Mouse (Mus musculus): ENCODE results near the gene Acad10. TPM values are rescaled to one million over a fixed set of nuclear protein-coding genes. Genes with fewer than 3 reads are reported as not detected.
"Not testable (repeated sequence)": the region's sequence is repeated elsewhere in the genome, so short reads cannot be mapped to it uniquely, and the experiment has no call there.

The Acad10 gene
- polyA plus RNA-seq, 1 experiment from 2014 or later = 3.5 TPM

DNA sequence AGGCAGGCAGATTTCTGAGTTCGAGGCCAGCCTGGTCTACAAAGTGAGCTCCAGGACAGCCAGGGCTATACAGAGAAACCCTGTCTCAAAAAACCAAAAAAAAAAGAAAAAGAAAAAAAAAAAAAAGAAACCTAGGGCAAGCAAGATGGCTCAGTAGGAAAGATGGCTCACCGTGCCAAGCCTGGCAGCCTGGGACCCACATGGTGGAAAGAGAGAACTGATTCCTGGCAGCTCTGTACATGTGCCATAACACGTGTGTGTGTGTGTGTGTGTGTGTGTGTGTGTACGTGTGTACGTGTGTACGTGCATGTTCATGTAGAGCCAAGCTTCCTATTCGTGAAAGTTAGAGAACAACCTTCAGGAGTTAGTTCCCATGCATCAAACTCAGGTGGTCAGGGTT, 31.1 kb upstream of the Acad10 start:
- not testable (repeated sequence) for H3K27me3 ChIP-seq (ENCODE audit: control insufficient read depth, insufficient read depth, low read length); H3K9ac ChIP-seq (ENCODE audit: low read length); H3K9me3 ChIP-seq (replicated peaks; ENCODE audit: control insufficient read depth, low read length); ATAC-seq (ENCODE audit: insufficient read depth, low FRiP score); H3K36me3 ChIP-seq (ENCODE audit: control insufficient read depth, insufficient read depth, low read length); H3K4me3 ChIP-seq (replicated peaks; ENCODE audit: low read length); H3K4me2 ChIP-seq (ENCODE audit: low read depth, low read length); H3K27ac ChIP-seq (ENCODE audit: low read length)
- peaks cover 10% of the 10 kb centered on the region for H3K4me1 ChIP-seq (ENCODE audit: control insufficient read depth, insufficient read depth, low read length)
- 86% methylated on average over 7 of the region's 7 CpGs for WGBS

DNA sequence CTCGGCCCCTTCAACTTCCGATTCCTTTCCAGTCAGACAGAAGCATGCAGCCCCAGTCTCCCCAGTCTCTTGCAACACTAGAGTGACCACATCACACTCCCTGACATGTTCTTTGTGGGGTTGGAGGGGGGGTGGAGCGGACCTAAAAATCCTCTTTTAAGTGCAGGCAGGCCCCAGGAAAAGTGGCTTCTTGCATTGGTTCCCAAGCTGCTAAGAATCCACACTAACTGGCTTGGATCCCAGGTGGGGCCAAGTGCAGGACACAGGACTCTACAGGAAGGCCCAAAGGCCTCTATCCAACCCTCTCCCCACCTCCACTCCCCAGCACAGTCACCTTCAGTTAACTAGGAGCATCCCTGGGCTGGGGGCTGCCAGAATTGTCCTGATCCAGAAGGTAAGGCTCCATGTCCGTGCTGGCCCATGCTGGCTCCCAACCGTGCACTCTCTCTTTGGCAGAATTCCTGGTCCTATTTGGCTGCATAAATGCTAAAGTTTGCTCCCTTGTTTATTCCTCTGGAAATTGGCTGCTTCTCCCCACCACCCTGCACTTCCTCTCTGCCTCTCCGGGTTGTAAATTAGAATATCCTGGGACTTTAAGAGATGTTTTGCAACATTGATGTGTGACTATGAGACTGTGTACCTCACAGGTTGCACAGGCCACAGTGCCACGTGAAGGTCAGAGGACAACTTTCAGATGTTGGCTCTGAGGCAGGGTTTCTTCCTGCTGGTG, 30.3 kb upstream of the Acad10 start:
- Histone ChIP-seq H3K27ac (ENCODE audit: low read length) (peak overlapping the region; percentile 68), H3K4me1 (ENCODE audit: control insufficient read depth, insufficient read depth, low read length) (peaks cover 10% of the 10 kb centered on the region), H3K36me3 (ENCODE audit: control insufficient read depth, insufficient read depth, low read length) (no peaks in the 10 kb centered on the region), H3K27me3 (ENCODE audit: control insufficient read depth, insufficient read depth, low read length) (no peaks in the 10 kb centered on the region), H3K4me3 (replicated peaks; ENCODE audit: low read length) (no peak overlapping the region), H3K9ac (ENCODE audit: low read length) (no peak overlapping the region), H3K4me2 (ENCODE audit: low read depth, low read length) (0 out of 2 replicates have a peak overlapping the region, but pooled peaks have one; percentile 11), H3K9me3 (replicated peaks; ENCODE audit: control insufficient read depth, low read length) (no peaks in the 10 kb centered on the region)
- 63% methylated on average over 7 of the region's 7 CpGs for WGBS
- no peak for ATAC-seq (ENCODE audit: insufficient read depth, low FRiP score)

DNA sequence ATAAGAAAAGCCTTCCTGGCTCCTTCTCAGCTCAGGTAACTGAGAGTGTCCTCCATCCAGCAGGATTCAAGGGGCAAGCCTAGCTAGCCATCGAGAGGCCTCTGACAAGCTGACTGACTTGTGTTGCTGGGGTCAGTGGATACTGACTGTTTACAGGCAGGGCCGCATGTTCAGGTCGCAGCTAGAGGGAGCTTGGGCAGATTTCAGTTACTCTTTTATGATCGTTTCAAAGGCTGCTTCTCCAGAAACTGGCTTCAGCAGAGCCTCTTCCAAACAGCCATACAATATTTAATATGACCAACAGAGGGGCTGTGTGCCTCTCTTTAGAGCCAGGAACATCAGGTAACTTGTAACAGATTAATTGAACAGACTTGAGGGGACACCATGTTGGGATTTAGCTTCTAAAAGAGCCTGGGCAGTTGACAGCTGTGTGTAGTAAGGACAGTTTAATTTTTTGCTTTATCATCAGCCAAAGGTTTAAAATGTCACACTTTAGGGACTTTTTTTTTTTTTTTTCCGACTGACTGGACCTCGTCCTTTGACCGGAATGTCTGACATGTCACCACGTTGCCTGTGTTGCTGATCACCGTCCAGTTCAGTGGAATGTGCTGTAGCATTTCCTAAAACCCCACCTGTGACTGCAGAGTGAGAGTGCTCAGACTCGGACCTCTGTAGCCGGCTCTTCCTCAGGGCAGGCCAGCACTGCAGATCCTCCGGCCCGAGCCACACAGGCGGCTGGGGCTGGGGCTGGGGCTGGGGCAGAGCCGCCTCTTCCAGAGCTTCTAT, 26.0 kb upstream of the Acad10 start:
- Histone ChIP-seq H3K9ac (ENCODE audit: low read length) (no peak overlapping the region), H3K4me3 (replicated peaks; ENCODE audit: low read length) (no peak overlapping the region), H3K4me1 (ENCODE audit: control insufficient read depth, insufficient read depth, low read length) (peaks cover 10% of the 10 kb centered on the region), H3K4me2 (ENCODE audit: low read depth, low read length) (no peak overlapping the region), H3K27me3 (ENCODE audit: control insufficient read depth, insufficient read depth, low read length) (no peaks in the 10 kb centered on the region), H3K9me3 (replicated peaks; ENCODE audit: control insufficient read depth, low read length) (no peaks in the 10 kb centered on the region), H3K36me3 (ENCODE audit: control insufficient read depth, insufficient read depth, low read length) (peaks cover 12% of the 10 kb centered on the region; the same call in 1 of the 2 replicates), H3K27ac (ENCODE audit: low read length) (no peak overlapping the region)
- no peak for ATAC-seq (ENCODE audit: insufficient read depth, low FRiP score)
- WGBS = 71% methylated on average over 15 of the region's 15 CpGs

DNA sequence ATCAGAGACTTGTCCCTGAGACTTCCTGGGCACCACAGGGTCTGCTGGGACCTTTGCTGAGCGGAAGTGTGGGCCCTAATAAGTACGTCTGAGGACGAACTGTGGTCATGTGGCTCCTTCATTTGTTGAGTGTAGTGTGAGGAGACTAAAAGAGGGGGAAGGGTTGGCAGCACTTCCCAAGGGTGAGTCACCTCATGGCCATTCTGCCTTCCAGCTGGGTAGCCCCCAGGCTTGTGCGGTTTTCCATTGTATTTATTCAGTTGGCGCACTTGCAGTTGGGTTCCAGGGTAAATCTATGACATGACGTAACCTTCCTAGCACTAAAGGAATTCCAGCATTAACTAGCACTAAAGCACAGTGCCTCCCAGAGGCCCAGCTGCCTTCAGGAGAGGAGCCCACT, 25.2 kb upstream of the Acad10 start:
- no peak for ATAC-seq (ENCODE audit: insufficient read depth, low FRiP score)
- peaks cover 4% of the 10 kb centered on the region for H3K4me1 ChIP-seq (ENCODE audit: control insufficient read depth, insufficient read depth, low read length)
- no peaks in the 10 kb centered on the region for H3K27me3 ChIP-seq (ENCODE audit: control insufficient read depth, insufficient read depth, low read length)
- no peak overlapping the region for H3K27ac ChIP-seq (ENCODE audit: low read length)
- H3K4me3 ChIP-seq (replicated peaks; ENCODE audit: low read length) = no peak overlapping the region
- peaks cover 16% of the 10 kb centered on the region; the same call in 1 of the 2 replicates for H3K36me3 ChIP-seq (ENCODE audit: control insufficient read depth, insufficient read depth, low read length)
- H3K9me3 ChIP-seq (replicated peaks; ENCODE audit: control insufficient read depth, low read length) = no peaks in the 10 kb centered on the region
- WGBS = 84% methylated on average over 6 of the region's 6 CpGs
- no peak overlapping the region for H3K4me2 ChIP-seq (ENCODE audit: low read depth, low read length)
- H3K9ac ChIP-seq (ENCODE audit: low read length) = no peak overlapping the region

DNA sequence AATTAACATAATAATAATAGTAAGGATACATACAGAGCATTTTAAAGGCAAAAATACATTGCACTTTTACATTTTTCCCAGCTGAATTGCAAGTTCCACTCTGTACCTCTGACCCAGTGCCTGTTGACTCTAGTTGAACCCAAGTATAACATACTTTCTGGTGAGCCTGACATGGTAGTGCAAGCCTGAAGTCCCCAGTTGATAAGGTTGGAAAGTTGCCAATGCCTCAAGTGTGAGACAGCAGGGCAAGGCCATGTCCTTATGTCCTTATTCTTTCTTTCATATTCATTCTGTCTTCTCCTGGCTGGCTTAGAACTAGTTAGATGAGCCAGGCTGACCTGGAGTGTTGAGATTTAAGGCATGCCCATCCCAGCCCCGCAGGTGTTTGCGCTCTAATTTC, 21.9 kb upstream of the Acad10 start:
- Histone ChIP-seq H3K4me2 (ENCODE audit: low read depth, low read length) (no peak overlapping the region), H3K9me3 (replicated peaks; ENCODE audit: control insufficient read depth, low read length) (no peaks in the 10 kb centered on the region), H3K27ac (ENCODE audit: low read length) (no peak overlapping the region), H3K9ac (ENCODE audit: low read length) (no peak overlapping the region), H3K36me3 (ENCODE audit: control insufficient read depth, insufficient read depth, low read length) (peaks cover 27% of the 10 kb centered on the region), H3K4me1 (ENCODE audit: control insufficient read depth, insufficient read depth, low read length) (no peaks in the 10 kb centered on the region), H3K27me3 (ENCODE audit: control insufficient read depth, insufficient read depth, low read length) (no peaks in the 10 kb centered on the region), H3K4me3 (replicated peaks; ENCODE audit: low read length) (no peak overlapping the region)
- no peak for ATAC-seq (ENCODE audit: insufficient read depth, low FRiP score)
- WGBS = 99% methylated on average over 2 of the region's 2 CpGs

DNA sequence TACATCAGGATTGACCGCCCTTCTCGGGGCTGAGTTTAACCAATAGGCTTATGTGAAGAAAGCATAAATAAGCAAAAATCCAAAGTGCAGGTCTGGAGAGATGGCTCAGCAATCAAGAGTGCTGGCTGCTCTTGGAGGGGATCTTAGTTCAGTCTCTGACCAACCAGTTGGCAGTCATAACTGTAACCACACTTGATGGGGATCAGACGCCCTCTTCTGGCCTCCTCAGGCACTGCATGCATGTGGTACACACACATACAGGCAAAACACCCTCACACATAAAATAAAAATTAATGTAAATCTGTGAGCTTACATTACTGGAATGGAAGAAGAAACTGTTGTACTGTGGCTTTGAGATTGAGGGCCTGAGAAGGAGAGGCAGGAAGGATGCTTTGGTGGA, 10.1 kb upstream of the Acad10 start:
- Histone ChIP-seq H3K27ac (ENCODE audit: low read length) (no peak overlapping the region), H3K9me3 (replicated peaks; ENCODE audit: control insufficient read depth, low read length) (no peaks in the 10 kb centered on the region), H3K4me1 (ENCODE audit: control insufficient read depth, insufficient read depth, low read length) (no peaks in the 10 kb centered on the region), H3K4me2 (ENCODE audit: low read depth, low read length) (no peak overlapping the region), H3K9ac (ENCODE audit: low read length) (no peak overlapping the region), H3K27me3 (ENCODE audit: control insufficient read depth, insufficient read depth, low read length) (no peaks in the 10 kb centered on the region), H3K4me3 (replicated peaks; ENCODE audit: low read length) (no peak overlapping the region), H3K36me3 (ENCODE audit: control insufficient read depth, insufficient read depth, low read length) (peaks cover 5% of the 10 kb centered on the region; the same call in 1 of the 2 replicates)
- no peak for ATAC-seq (ENCODE audit: insufficient read depth, low FRiP score)
- WGBS = 83% methylated on average over 3 of the region's 3 CpGs

DNA sequence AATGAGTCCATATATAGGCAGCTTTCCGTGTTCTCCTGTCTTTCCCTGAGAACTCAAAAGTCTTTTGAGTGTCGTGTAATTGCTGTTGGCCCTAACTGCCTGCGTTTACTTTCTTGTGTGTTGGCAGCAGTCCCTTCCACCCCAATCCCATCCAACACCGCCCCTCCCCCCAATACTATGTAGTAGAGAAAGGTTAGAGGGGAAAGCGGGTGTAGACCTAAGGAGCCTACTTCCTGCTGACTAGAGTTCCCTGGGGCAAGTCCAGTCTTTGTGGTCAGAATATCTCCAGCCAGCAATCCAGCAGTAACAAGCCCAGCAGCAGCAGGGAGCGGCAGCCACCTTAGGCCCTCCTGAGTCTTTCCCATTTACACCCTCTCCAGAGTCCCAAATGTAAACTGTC, 8.1 kb upstream of the Acad10 start:
- H3K27ac ChIP-seq (ENCODE audit: low read length) = no peak overlapping the region; the same call in 1 of the 2 replicates
- H3K9ac ChIP-seq (ENCODE audit: low read length) = no peak overlapping the region
- no peak overlapping the region for H3K4me3 ChIP-seq (replicated peaks; ENCODE audit: low read length)
- no peaks in the 10 kb centered on the region for H3K4me1 ChIP-seq (ENCODE audit: control insufficient read depth, insufficient read depth, low read length)
- no peaks in the 10 kb centered on the region for H3K27me3 ChIP-seq (ENCODE audit: control insufficient read depth, insufficient read depth, low read length)
- no peak for ATAC-seq (ENCODE audit: insufficient read depth, low FRiP score)
- peaks cover 7% of the 10 kb centered on the region for H3K36me3 ChIP-seq (ENCODE audit: control insufficient read depth, insufficient read depth, low read length)
- H3K4me2 ChIP-seq (ENCODE audit: low read depth, low read length) = no peak overlapping the region
- H3K9me3 ChIP-seq (replicated peaks; ENCODE audit: control insufficient read depth, low read length) = no peaks in the 10 kb centered on the region
- WGBS = 59% methylated on average over 6 of the region's 6 CpGs

DNA sequence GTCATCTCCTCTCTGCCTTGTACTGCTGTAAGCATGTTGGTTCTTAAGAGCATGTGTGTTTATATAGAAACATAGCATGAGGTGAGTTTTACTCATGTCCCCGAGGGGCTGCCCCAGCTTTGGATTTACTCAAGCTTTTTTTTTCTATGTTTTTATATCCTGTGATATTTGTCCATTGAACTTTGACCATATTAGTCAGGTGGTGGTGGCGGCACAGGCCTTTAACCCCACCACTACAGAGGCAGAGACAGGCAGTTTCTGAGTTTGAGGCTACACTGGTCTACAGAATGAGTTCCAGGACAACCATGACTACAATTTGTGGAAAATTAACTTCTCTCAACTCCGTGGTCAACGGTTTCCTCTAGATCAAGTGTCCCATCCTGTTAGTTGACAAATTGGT, 6.8 kb upstream of the Acad10 start:
- ATAC-seq (ENCODE audit: insufficient read depth, low FRiP score) = no peak
- no peaks in the 10 kb centered on the region for H3K27me3 ChIP-seq (ENCODE audit: control insufficient read depth, insufficient read depth, low read length)
- no peak overlapping the region for H3K4me3 ChIP-seq (replicated peaks; ENCODE audit: low read length)
- H3K4me2 ChIP-seq (ENCODE audit: low read depth, low read length) = no peak overlapping the region
- H3K36me3 ChIP-seq (ENCODE audit: control insufficient read depth, insufficient read depth, low read length) = peaks cover 8% of the 10 kb centered on the region
- WGBS = 74% methylated on average over 4 of the region's 4 CpGs
- no peak overlapping the region for H3K27ac ChIP-seq (ENCODE audit: low read length)
- no peak overlapping the region for H3K9ac ChIP-seq (ENCODE audit: low read length)
- H3K9me3 ChIP-seq (replicated peaks; ENCODE audit: control insufficient read depth, low read length) = no peaks in the 10 kb centered on the region
- no peaks in the 10 kb centered on the region for H3K4me1 ChIP-seq (ENCODE audit: control insufficient read depth, insufficient read depth, low read length)

DNA sequence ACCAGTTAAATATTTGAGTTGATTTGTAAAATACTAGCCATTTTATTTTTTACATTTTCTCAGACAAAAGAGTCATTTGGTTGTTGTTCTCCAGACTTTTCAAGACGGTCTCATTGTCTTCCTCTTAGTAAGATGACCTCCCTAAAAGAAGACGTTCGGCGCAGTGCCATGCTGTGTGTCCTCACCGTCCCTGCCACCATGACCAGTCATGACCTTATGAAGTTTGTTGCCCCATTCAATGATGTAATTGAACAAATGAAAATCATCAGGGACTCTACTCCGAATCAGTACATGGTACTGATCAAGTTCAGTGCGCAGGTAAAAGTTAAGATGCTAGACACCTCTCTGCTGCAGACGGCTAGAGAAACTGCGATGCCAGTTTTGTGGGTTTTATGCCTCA, 4.7 kb upstream of the Acad10 start:
- H3K36me3 ChIP-seq (ENCODE audit: control insufficient read depth, insufficient read depth, low read length) = peaks cover 8% of the 10 kb centered on the region; the same call in 1 of the 2 replicates
- H3K27ac ChIP-seq (ENCODE audit: low read length) = no peak overlapping the region
- no peaks in the 10 kb centered on the region for H3K9me3 ChIP-seq (replicated peaks; ENCODE audit: control insufficient read depth, low read length)
- 0 out of 2 replicates have a peak, but pooled peaks cover 10% of the 10 kb centered on the region for H3K4me1 ChIP-seq (ENCODE audit: control insufficient read depth, insufficient read depth, low read length)
- no peak overlapping the region for H3K4me3 ChIP-seq (replicated peaks; ENCODE audit: low read length)
- 97% methylated on average over 9 of the region's 9 CpGs for WGBS
- ATAC-seq (ENCODE audit: insufficient read depth, low FRiP score) = no peak
- H3K9ac ChIP-seq (ENCODE audit: low read length) = no peak overlapping the region
- H3K27me3 ChIP-seq (ENCODE audit: control insufficient read depth, insufficient read depth, low read length) = no peaks in the 10 kb centered on the region
- no peak overlapping the region for H3K4me2 ChIP-seq (ENCODE audit: low read depth, low read length)

Measured in stomach, embryonic 16.5 days (tissue).